Mouse (Mus musculus) frontal cortex, postnatal 36 days (tissue): Measurements from ENCODE around the gene Pkd1.

Experiments used
- DNase-seq, 2 experiments: peaks; one replicate each; pipeline ENCODE4 v3.0.0; 2022; ENCODE audit warnings: low spot score in 2 of 2

The Pkd1 gene

DNA sequence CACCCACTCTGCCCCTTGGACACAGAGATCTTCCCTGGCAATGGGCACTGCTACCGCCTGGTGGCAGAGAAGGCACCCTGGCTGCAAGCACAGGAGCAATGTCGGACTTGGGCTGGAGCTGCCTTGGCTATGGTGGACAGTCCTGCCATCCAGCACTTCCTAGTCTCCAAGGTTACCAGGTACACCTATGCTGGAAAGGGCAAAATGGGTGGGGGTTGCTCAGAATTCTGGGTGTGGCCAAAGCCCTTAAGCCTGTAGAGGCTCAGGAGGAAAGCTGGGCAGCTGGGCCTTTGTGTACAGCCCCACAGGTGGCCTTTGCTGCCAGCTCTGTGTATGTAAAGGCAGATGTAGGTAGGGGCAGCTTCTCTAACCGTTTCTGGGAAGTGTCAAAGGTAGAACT, 16.2 kb downstream of the Pkd1 start:
- no peak for DNase-seq

DNA sequence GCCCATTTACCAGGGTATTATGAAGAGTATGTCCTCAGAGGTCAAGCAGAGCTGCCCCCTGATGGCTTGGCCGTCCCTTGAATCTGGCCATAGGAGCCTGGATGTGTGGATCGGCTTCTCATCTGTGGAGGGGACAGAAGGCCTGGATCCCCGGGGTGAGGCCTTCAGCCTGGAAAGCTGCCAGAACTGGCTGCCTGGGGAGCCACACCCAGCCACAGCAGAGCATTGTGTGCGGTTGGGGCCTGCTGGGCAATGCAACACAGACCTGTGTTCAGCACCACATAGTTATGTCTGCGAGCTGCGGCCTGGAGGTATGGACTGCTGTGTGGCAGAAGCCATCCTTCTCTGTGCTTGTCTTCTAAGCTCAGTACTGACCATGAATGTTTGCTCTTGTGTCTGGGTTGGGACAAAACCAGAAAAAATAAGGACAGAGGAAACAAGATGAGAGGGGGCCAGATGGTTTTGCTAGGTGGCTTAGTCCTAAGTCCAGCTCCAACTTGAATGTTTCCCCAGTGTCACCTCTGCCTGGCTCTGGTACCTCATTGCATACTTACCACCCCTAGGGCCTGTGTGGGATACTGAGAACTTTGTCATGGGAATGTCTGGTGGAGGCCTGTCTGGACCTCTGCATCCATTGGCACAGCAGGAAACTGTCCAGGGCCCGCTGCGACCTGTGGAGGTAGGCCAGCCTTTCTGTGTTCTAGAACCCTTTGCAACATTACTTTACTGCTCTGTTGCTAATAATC, 17.6 kb downstream of the Pkd1 start:
- no peak for DNase-seq

DNA sequence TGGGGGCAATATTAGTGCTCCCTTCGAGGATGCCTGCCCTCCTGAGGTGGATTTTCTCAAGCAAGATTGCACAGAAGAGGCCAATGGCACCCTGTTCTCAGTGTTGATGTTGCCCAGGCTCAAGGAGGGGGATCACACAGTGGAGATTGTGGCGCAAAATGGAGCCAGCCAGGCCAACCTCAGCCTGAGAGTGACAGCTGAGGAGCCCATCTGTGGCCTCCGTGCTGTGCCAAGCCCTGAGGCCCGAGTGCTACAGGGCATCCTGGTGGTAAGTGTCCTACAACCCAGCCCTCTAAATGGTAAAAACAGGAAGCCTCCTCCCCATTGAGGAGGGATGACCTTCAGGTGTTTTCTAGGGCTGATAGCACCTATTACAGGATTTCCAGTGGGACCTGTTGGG, 20.2 kb downstream of the Pkd1 start:
- no peak for DNase-seq

DNA sequence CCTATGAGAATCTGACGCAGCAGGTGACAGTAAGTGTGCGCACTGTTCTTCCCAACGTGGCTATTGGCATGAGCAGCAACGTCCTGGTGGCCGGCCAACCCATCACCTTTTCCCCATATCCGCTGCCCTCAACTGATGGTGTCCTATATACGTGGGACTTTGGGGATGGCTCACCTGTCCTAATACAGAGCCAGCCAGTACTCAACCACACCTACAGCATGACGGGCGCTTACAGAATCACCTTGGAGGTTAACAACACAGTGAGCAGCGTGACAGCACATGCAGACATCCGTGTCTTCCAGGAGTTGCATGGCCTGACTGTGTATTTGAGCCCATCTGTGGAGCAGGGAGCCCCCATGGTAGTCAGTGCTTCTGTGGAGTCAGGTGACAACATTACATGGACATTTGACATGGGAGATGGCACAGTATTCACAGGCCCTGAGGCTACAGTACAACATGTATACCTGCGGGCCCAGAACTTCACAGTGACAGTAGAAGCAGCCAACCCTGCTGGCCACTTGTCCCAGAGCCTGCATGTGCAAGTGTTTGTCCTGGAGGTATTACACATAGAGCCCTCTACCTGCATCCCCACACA, 23.1 kb downstream of the Pkd1 start:
- DNase-seq, result no peak

DNA sequence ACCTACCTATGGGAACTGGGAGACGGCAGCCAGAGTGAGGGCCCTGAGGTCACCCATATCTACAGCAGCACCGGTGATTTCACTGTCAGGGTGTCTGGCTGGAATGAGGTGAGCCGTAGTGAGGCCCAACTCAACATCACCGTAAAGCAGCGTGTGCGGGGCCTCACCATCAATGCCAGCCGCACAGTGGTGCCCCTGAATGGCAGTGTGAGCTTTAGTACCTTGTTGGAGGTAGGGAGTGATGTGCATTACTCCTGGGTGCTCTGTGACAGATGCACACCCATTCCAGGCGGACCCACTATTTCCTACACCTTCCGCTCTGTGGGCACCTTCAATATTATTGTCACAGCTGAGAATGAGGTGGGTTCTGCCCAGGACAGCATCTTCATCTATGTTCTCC, 24.2 kb downstream of the Pkd1 start:
- no peak for DNase-seq

DNA sequence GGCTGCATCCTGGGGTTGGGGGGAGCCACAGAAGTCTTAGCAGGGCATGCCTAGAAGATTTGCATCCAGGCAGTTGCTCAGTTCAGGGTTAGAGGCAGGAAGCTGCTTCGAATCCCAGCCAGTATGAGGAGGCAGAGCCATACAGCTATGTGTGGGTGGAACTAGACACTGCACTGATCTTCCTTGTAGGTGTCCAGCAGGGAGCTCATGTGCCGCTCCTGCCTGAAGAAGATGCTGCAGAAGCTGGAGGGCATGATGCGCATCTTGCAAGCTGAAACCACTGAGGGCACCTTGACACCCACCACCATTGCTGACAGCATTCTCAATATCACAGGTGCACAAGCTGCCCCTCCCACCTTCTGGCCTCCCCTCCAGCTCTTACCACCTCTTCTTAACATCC, 29.9 kb downstream of the Pkd1 start:
- no peak for DNase-seq

DNA sequence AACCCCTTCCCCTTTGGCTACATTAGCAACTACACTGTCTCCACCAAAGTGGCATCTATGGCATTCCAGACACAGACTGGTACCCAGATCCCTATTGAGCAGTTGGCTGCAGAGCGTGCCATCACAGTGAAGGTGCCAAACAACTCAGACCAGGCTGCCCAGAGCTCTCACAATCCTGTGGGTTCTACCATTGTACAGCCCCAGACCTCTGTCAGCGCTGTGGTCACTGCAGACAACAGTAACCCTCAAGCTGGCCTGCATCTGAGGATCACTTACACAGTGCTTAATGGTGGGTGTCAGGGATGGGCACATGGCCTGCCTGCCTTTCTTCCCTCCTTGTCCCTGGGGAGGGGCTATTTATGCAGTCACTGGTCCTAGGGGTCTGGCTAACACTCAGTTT, 30.7 kb downstream of the Pkd1 start:
- DNase-seq, result no peak

DNA sequence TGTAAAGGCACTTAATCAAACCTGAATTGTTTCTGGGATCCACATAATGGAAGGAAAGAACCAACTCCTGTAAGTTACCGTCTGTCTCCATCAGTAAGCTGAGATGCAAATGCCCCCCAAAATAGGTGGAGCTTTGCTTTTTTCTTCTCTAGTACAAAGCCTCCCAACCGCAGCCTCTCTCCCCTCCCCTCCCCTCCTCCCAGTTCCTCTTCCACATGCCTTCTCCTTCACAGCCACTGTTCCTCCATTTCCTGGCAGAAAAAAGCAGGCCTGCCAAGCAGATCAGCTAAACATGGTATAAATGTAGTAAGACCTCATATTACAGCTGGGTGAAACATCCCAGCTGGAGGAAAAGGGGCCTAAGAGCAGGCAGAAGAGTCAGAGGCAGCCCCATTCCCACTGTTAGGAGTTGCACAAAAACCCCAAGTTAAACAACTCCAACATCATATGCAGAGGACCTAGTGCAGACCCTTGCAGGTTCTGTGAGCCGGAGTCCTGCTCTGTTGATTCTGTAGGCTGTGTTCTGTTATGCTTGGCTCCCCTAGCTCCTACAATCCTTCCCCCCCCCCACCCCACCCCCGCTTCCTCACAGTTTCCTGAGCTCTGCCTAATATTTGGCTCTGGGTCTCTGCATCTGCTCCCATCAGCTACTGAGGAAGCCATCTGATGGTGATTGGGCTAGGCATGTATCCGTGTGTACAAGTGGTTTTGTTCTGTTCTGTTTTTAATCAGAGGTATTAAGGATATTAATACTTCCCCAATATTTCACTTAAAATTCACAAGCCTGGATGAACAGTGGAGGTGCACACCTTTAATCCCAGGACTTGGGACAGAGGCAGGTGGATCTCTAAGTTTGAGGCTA, 34.2 kb downstream of the Pkd1 start:
- DNase-seq, result no peak

DNA sequence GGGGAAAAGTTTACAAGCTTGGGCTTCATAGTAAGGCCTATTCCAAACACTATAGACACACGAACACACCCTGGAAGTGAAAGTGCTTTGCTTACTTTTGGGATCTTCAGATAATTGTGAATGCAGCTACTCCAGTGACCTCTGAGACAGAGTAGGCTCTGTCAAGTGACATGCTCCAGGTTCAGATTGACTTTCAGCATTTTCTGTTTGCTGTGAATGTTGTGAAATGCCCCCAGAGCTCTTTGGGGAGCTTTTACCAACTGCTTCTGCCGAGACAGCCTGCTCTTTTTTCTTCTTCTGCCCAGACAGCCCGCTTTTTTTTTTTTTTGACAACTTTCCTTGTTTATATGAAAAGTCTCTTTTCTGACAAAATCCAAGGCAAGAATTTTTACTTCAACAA, 34.9 kb downstream of the Pkd1 start:
- DNase-seq, result no peak

DNA sequence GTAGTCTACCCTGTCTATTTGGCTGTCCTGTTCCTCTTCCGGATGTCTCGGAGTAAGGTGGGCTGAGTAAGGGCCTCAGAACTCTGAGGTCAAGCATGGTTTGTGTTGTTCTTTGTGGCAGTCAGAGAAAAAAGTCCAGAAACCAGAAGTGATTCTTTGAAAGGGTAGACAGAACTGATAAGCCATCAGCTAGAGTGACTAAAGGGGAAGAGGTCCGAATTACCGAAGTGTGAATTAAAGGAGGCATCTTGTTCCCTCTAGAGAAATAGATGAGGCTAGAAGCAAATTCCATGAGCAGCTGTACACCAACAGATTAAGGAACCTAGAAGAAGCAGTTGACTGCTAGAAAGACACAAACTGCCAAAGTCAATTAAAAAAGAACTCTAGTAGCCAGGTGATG, 36.9 kb downstream of the Pkd1 start:
- no peak for DNase-seq

DNA sequence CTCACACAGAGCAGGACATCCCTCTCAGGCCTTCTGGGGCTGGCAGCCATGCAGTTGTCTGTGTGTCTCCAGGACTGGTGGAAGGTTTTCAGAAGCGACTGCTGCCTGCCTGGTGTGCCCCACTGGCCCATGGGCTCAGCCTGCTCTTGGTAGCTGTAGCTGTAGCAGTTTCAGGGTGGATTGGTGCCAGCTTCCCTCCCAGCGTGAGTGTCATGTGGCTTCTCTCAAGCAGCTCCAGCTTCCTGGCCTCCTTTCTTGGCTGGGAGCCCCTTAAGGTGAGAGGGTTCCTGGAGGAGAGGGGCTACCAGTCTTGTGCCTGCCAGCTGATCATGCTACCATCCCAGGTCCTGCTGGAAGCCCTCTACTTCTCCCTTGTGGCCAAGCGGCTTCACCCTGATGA, 41.3 kb downstream of the Pkd1 start:
- DNase-seq, result no peak

DNA sequence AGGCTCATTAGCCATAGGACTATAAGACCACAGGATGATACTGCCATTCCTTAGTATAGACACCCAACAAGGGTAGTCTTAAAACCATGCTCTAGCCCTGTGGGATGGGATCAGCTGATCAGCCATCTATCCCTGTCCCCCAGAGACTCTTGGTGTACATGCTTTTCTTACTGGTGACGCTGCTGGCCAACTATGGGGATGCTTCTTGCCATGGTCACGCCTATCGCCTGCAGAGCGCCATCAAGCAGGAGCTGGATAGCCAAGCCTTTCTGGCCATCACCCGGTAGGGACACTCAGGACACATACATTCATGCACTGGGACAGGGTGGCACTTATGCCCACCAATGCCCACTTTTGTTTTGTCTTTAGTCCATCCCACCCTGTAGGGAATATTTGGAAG, 42.1 kb downstream of the Pkd1 start:
- DNase-seq, result no peak

DNA sequence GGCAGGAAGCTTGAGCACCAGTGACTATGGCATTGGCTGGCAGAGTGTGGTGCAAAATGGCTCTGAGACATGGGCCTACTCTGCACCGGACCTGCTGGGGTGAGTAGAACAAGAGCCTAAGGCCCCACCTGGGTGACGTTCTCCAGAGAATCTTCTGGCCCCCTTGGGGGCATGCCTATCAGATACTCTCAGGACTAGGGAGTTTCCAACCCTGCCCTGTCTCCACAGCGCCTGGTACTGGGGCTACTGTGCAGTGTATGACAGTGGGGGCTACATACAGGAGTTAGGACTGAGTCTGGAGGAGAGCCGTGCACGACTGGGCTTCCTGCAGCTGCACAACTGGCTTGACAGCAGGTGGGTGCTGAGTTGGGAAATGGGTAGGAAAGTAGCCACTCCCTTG, 43.6 kb downstream of the Pkd1 start:
- no peak for DNase-seq

DNA sequence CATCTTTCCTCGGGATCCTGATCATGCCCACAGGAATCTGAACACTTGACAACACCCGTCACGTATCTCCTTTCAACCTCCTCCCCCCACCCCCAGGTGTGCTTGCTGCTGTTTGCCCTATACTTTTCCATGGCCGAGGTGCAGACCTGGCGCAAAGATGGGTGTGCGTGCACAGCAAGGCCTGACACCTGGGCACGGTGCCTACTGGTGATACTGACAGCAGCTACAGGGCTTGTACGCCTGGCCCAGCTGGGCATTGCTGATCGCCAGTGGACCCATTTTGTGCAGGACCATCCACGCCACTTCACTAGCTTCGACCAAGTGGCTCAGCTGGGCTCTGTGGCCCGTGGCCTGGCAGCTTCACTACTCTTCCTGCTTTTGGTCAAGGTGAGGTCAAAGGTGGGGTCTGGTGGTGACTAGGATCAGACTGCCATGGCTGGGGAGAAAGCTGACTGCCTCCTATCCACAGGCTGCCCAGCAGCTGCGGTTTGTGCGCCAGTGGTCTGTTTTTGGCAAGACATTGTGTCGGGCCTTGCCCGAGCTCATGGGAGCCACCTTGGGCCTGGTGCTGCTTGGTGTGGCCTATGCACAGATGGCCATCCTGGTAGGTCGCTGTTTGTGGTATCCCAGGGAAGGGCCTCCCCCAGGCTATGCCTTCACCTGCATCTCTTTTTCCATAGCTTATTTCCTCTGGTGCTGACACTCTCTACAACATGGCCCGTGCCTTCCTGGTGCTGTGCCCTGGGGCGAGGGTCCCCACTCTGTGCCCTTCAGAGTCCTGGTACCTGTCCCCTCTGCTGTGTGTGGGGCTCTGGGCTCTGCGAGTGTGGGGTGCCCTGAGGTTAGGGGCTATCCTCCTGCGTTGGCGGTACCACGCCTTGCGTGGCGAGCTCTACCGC, 44.6 kb downstream of the Pkd1 start:
- no peak for DNase-seq

DNA sequence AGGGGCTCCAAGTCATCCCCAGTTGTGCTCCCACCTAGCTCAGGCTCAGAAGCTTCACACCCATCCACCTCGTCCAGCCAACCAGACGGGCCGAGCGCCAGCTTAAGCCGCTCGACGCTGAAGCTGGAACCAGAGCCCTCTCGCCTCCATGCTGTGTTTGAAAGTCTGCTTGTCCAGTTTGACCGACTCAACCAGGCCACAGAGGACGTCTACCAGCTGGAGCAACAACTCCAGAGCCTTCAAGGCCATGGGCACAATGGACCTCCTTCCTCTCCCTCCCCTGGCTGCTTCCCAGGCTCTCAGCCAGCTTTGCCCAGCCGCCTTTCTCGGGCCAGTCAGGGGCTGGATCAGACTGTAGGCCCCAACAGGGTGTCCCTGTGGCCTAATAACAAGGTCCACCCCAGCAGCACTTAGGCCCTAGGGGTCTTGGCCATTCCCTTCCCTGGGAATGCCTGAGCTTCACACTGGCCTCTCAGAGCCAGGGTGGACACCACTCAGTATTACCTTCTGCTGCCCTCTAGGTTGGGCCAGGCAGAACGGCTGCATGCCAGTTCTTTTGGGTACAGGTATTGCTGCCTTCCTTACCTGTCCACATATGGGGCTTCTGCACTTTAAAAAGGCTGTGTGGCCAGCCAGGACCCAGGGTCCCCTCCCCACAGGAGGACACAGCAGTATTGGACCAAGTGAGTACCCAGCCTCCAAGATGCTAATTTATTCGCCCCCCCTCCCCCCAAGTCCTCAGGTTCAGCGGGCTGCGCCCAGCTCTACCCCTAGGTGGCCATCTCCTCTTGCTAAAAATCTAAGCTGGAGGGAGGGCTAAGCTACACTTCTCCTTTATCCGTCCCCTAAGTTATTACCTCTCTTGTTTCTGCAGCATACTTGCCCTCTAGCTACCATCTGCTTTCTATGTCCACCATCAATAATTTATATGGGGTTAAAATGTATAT, 45.8 kb downstream of the Pkd1 start:
- no peak for DNase-seq

DNA sequence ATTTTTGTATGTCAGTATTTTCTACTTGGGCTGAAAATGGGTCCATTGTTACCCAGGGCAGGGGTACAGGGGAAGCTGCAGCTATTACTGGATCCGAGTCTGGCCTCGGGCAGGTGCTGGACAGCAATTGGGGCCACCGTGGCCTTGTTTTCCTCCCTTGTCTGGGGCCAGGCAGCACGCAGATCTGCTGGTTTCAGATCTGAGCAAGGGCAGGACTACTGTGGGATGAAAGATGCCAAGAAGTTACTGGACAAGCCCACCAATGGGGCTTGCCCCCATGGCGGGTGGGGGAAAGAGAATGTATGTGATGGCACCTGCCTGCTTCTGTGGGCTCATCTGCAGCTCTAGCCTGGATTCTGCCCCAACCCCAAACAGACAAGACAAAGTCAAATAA, 46.4 kb downstream of the Pkd1 start:
- DNase-seq, result no peak

DNA sequence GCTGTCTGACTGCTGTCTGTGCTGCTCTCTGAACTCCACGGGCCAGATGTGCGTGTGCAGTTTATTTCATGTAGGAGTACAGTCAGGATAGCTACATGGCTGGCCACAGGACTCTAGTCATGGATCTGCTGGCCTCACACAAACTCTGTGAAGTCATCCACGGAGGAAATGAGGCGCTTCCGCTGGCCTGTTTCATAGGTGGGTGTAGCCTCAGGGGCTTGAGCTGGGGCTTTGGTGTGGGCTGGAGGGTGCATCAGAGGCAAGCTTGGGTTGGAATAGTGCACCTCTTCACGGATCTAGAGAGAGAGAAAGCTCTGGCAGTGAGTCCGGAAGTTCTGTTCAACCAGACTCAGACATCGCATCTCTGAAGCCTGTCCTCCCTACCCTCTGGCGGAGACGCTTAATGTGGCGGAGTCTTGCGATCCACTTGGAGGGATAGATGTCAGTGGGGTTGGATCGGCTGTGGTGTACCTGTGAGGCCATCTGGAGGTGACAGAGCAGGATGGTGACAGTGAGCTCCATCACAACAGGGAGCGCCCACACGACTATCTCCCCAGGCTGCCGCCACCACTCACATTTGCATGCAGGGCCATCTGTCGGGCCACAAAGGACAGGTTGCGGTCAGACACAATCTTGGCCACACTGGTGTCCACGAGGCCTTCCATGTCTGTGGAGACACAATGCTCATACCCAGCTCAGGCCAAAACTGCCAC, 47.0 kb downstream of the Pkd1 start:
- DNase-seq, result no peak

DNA sequence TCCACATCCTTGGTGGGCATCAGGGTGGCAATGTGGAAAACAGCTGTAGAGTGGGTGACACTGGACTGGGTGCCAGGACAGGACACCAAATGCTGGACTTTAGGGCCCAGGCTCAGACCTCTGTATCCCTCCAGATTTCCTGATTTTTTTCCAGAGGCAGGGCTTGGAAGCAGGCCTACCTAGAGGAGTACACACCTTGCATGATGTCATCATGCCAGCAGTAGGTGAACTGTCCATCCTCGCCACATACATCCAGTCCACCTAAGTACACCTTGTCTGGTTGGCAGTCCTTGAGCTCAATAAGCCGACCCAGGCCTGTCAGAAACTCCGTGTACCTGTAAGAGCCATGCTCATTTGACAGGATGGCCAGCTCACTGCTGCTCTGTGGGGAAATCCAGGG, 48.4 kb downstream of the Pkd1 start:
- DNase-seq, result no peak

DNA sequence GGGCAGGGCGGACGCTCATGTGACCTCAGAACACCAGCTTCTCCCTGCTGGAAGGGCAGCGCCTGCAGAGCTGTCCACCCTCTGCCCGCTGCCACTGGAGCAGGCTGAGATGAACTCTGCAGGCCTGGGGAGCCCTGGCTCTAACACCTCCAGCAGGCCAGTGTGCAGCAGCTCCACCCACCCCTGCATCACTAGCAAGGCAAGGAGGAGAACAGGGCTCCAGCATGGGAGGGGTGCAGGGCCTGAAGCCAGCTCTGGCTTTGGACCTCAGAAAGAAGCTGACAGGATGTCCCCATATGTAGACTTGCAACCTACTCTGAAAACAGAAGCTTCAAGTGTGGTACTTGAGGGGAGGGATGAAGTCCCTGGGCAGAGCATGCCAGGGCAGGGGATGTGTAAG, 50.9 kb downstream of the Pkd1 start:
- no peak for DNase-seq

DNA sequence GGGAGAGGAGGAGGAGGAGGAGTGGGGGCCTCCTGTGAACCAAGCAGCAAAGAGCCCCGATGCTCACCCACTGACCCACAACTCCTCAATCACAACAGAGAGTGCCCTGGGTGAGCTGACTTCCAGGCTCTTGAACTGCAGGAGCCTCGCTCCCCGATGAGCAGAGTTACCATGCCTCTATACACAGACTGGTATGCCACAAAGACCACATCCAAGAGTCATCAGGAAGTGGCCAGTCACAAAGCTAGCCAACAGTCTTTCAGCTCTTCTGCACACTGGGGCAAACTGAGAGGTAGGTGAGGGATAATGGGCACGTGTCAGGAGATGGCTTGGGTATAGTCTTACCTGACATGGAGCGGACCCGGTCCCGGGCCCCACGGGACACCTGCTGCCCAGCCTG, 54.3 kb downstream of the Pkd1 start:
- no peak for DNase-seq
